Mouse (Mus musculus) limb, embryonic 11.5 days (tissue): ENCODE measurements around the gene Schip1. TPM values are rescaled to one million over a fixed set of nuclear protein-coding genes. Genes with fewer than 3 reads are reported as not detected.

ENCODE experiments used
- ATAC-seq: fragments of 200-750 bp; cut with Nextera tagmentation; 2 replicates; pipeline ENCODE4 v1.8.0; 2017; ENCODE audit warnings: low read depth; ENCODE audit not compliant: insufficient number of reproducible peaks, low FRiP score, low TSS enrichment
- DNase-seq: peaks from one replicate; pipeline ENCODE4 v3.0.0-alpha.2; 2015; ENCODE audit warnings: low spot score
- H3K27ac ChIP-seq: fragments of 300-500 bp; sonication (generic); replicated peaks from 2 replicates; pipeline ENCODE4 v1.5.1; 2014; ENCODE audit warnings: low read depth, mild to moderate bottlenecking, low read length
- H3K27me3 ChIP-seq: fragments of 300-500 bp; sonication (generic); 2 replicates; pipeline ENCODE4 v1.6.1; 2014; ENCODE audit warnings: mild to moderate bottlenecking, low read length, mixed read lengths; ENCODE audit not compliant: control insufficient read depth, insufficient read depth
- H3K36me3 ChIP-seq: fragments of 300-500 bp; sonication (generic); 2 replicates; pipeline ENCODE4 v1.6.1; 2014; ENCODE audit warnings: mild to moderate bottlenecking, low read length, moderate library complexity, mixed read lengths; ENCODE audit not compliant: control insufficient read depth, insufficient read depth
- H3K4me1 ChIP-seq: fragments of 300-500 bp; sonication (generic); 2 replicates; pipeline ENCODE4 v1.6.1; 2014; ENCODE audit warnings: low read length, mixed read lengths; ENCODE audit not compliant: control insufficient read depth, insufficient read depth
- H3K4me2 ChIP-seq: fragments of 300-500 bp; sonication (generic); 2 replicates; pipeline ENCODE4 v1.6.1; 2014; ENCODE audit warnings: low read depth, mild to moderate bottlenecking, moderate library complexity; ENCODE audit not compliant: severe bottlenecking
- H3K4me3 ChIP-seq: fragments of 300-500 bp; sonication (generic); 2 replicates; pipeline ENCODE4 v1.5.1; 2014; ENCODE audit warnings: low read depth, low read length
- H3K9ac ChIP-seq: fragments of 300-500 bp; sonication (generic); 2 replicates; pipeline ENCODE4 v1.6.1; 2014; ENCODE audit warnings: mild to moderate bottlenecking, low read length
- H3K9me3 ChIP-seq: fragments of 300-500 bp; sonication (generic); 2 replicates; pipeline ENCODE4 v1.6.1; 2016; ENCODE audit warnings: low read length; ENCODE audit not compliant: control insufficient read depth
- WGBS: fragments of 180-500 bp; shearing (Covaris S2); extraction: QIAGEN DNeasy Blood & Tissue Kit; methylation state at CpG from one replicate; pipeline ENCODE4 v1.1.7; 2014; 5-methylcytosine and 5-hydroxymethylcytosine counted together
- polyA plus RNA-seq: library from polyadenylated mRNA; unstranded; fragments of >200 nt; fragmentation: Nextera tagmentation; extraction: Ambion mirVana; gene quantifications from 2 replicates; pipeline ENCODE4 v1.2.1, GENCODE M21; 2014

Schip1 gene
- polyA plus RNA-seq, 1 experiment from 2014 or later, result 34.9 TPM

GRCm38 (mm10) chr3:68484021-68484420 is 419.4 kb downstream of the Schip1 start:
- no peak overlapping the region for H3K4me2 ChIP-seq
- DNase-seq (no peak), ATAC-seq (no peak)
- H3K9ac ChIP-seq, result no peak overlapping the region
- WGBS, result 88% methylated on average over 9 of the region's 9 CpGs
- peaks cover 8% of the 10 kb centered on the region for H3K4me1 ChIP-seq
- no peaks in the 10 kb centered on the region for H3K27me3 ChIP-seq
- no peak overlapping the region for H3K27ac ChIP-seq
- H3K4me3 ChIP-seq, result no peak overlapping the region
- no peaks in the 10 kb centered on the region for H3K9me3 ChIP-seq
- H3K36me3 ChIP-seq, result no peaks in the 10 kb centered on the region

GRCm38 (mm10) chr3:68484561-68484960 is 420.0 kb downstream of the Schip1 start:
- WGBS, result 83% methylated on average over 4 of the region's 4 CpGs
- H3K4me2 ChIP-seq, result no peak overlapping the region
- no peak overlapping the region for H3K9ac ChIP-seq
- H3K9me3 ChIP-seq, result no peaks in the 10 kb centered on the region
- H3K4me1 ChIP-seq, result peaks cover 8% of the 10 kb centered on the region
- no peak overlapping the region for H3K4me3 ChIP-seq
- no peak overlapping the region for H3K27ac ChIP-seq
- no peaks in the 10 kb centered on the region for H3K27me3 ChIP-seq
- ATAC-seq (no peak), DNase-seq (no peak)
- no peaks in the 10 kb centered on the region for H3K36me3 ChIP-seq

- ATAC-seq, result no peak
- H3K4me3 ChIP-seq, result no peak overlapping the region
- no peak overlapping the region for H3K4me2 ChIP-seq
- no peaks in the 10 kb centered on the region for H3K27me3 ChIP-seq
- H3K36me3 ChIP-seq, result no peaks in the 10 kb centered on the region
- peaks cover 19% of the 10 kb centered on the region for H3K4me1 ChIP-seq
- WGBS, result 76% methylated on average over 1 of the region's 1 CpGs
- H3K9me3 ChIP-seq, result no peaks in the 10 kb centered on the region
- no peak overlapping the region for H3K9ac ChIP-seq
- peak overlapping the region; percentile 57; the same call in 1 of the 2 replicates for H3K27ac ChIP-seq
- DNase-seq, result no peak
Measured at GRCm38 (mm10) chr3:68487621-68488020, 423.0 kb downstream of the Schip1 start.

DNA sequence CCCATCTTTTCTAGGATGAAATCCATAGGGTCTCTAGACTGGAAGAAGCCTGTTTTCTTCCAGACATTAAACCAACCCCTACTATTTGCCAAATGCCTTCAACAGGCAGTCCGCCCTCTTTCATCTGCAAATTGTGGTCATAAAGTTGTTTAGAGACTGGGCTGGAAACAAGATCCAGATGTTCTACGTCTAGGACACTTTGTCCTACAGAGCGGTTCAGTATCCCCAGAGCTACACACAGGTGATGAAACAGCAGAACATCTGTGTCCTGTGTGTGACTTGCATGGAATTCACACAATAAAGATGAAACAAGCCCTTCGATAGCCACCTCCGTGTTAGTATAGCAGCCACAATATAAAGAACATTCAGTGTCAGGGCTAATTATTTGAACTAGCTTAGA is 423.7 kb downstream of the Schip1 start:
- Histone ChIP-seq H3K9me3 (no peaks in the 10 kb centered on the region), H3K9ac (no peak overlapping the region), H3K36me3 (no peaks in the 10 kb centered on the region), H3K4me3 (no peak overlapping the region), H3K4me1 (peaks cover 24% of the 10 kb centered on the region), H3K4me2 (no peak overlapping the region), H3K27me3 (no peaks in the 10 kb centered on the region), H3K27ac (peak overlapping the region; percentile 57; the same call in 1 of the 2 replicates)
- DNase-seq (peak; percentile 57), ATAC-seq (0 out of 2 replicates have a peak, but pooled peaks have one; percentile 46)
- 6% methylated on average over 5 of the region's 5 CpGs for WGBS

DNA sequence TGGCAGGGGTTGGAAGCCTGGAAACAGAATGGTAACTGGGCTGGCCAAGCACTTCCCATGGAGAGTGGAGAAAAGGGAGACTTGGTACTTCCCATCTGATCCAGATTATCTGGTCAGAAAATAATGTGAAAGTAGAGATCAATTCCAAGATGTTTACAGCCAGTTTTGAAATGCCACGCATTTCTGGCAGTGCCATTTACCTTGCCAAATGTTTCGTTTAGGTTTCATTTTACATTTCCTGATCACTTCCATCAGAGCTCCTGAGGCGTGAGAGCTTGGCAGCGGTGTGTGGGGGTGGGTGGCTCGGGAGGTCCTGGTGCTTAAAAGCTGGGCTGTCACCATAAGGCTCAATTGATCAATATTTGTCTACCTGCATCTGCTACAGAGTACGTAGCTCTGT is 426.9 kb downstream of the Schip1 start:
- 53% methylated on average over 6 of the region's 6 CpGs for WGBS
- no peak overlapping the region for H3K4me3 ChIP-seq
- H3K9me3 ChIP-seq, result no peaks in the 10 kb centered on the region
- H3K36me3 ChIP-seq, result no peaks in the 10 kb centered on the region
- no peak overlapping the region for H3K9ac ChIP-seq
- no peak for DNase-seq
- ATAC-seq, result no peak
- H3K27me3 ChIP-seq, result no peaks in the 10 kb centered on the region
- no peak overlapping the region for H3K27ac ChIP-seq
- no peak overlapping the region for H3K4me2 ChIP-seq
- H3K4me1 ChIP-seq, result peaks cover 30% of the 10 kb centered on the region

- H3K9me3 ChIP-seq, result no peaks in the 10 kb centered on the region
- peaks cover 30% of the 10 kb centered on the region for H3K4me1 ChIP-seq
- DNase-seq (no peak), ATAC-seq (no peak)
- no peak overlapping the region for H3K9ac ChIP-seq
- no peak overlapping the region for H3K4me2 ChIP-seq
- no peaks in the 10 kb centered on the region for H3K36me3 ChIP-seq
- H3K27ac ChIP-seq, result no peak overlapping the region
- H3K4me3 ChIP-seq, result no peak overlapping the region
- H3K27me3 ChIP-seq, result no peaks in the 10 kb centered on the region
- WGBS, result 33% methylated on average over 1 of the region's 1 CpGs
Measured at GRCm38 (mm10) chr3:68492066-68492465, 427.5 kb downstream of the Schip1 start.

- ATAC-seq (no peak), DNase-seq (no peak)
- H3K9me3 ChIP-seq, result no peaks in the 10 kb centered on the region
- 15% methylated on average over 3 of the region's 3 CpGs for WGBS
- peaks cover 30% of the 10 kb centered on the region for H3K4me1 ChIP-seq
- H3K36me3 ChIP-seq, result no peaks in the 10 kb centered on the region
- no peak overlapping the region for H3K9ac ChIP-seq
- no peak overlapping the region for H3K27ac ChIP-seq
- H3K4me3 ChIP-seq, result no peak overlapping the region
- peak overlapping the region; percentile 91 for H3K4me2 ChIP-seq
- H3K27me3 ChIP-seq, result no peaks in the 10 kb centered on the region
Measured at GRCm38 (mm10) chr3:68492513-68492912, 427.9 kb downstream of the Schip1 start.

DNA sequence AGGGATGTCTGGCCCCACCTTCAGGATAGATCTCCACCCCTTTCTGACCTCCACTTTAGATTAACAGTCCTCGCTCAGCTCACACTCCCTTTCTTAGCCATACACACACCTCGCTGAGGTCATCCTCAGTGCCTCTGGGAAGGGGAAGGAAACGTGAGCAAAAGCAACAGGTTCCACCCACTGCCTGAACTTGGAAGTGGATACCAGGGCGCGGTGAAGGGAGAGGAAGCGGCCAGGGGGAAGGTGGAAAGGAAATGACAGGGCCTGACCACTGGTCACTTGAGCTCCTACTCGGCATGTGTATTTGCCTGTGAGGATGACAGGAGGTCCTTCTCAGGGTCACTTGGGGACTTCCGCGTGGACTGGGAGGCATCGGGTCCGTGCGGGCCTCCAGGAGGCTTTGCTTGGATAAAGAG is 428.6 kb downstream of the Schip1 start:
- peaks cover 24% of the 10 kb centered on the region for H3K4me1 ChIP-seq
- no peaks in the 10 kb centered on the region for H3K27me3 ChIP-seq
- H3K36me3 ChIP-seq, result no peaks in the 10 kb centered on the region
- peak overlapping the region; percentile 76 for H3K9ac ChIP-seq
- 0% methylated on average over 12 of the region's 12 CpGs for whole genome bisulfite sequencing
- H3K27ac ChIP-seq, result peak overlapping the region; percentile 83
- H3K4me2 ChIP-seq, result peak overlapping the region; percentile 91
- no peaks in the 10 kb centered on the region for H3K9me3 ChIP-seq
- DNase-seq (peak; percentile 74), ATAC-seq (0 out of 2 replicates have a peak, but pooled peaks have one; percentile 15)
- H3K4me3 ChIP-seq, result peak overlapping the region; percentile 66
